Mouse (Mus musculus): ENCODE results near the gene St6galnac5. TPM values are rescaled to one million over a fixed set of nuclear protein-coding genes. Genes with fewer than 3 reads are reported as not detected.
A peak's percentile ranks its signal among the peaks of the same experiment; 100 is the strongest.

Gene St6galnac5
- polyA plus RNA-seq, 1 experiment, result 0.28 TPM

DNA sequence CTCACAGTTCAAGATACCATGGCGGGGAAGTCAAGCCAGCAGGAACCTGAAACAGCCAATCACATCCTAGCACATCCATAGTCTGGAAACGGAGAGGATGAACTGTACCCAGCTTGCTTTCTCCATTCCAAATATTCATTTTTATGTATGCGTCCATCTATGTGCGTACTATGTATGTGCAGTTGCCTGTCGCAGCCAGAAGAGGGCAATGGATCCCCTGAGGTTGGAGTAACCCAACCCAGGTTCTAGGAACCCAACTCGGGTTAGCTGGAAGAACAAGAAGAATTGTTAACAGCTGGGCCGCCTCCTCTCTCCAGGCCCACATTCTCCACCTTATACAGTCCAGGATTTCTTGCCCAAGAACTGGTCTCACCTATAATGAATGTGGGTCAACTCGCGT, 31.1 kb downstream of the St6galnac5 start:
- no peak overlapping the region; the same call in 1 of the 2 replicates for H3K27ac ChIP-seq (ENCODE audit: insufficient read depth, low read depth, low read length)
- peaks cover 3% of the 10 kb centered on the region; the same call in 1 of the 2 replicates for H3K4me1 ChIP-seq (ENCODE audit: control insufficient read depth, insufficient read depth, insufficient read length, low read length)
- H3K27me3 ChIP-seq (ENCODE audit: control insufficient read depth, insufficient read depth, low read length), result no peaks in the 10 kb centered on the region
- 91% methylated on average over 9 of the region's 9 CpGs for WGBS
- TF ChIP-seq CTCF (IDR thresholded peaks at IDR 0.05; ENCODE audit: extremely low read depth, insufficient read length, insufficient replicate concordance, low read depth, low read length), result no peak
- no peak for TF ChIP-seq POLR2A (IDR thresholded peaks at IDR 0.05; ENCODE audit: low read depth, low read length)
- no peak overlapping the region for H3K4me3 ChIP-seq (ENCODE audit: low read depth, low read length)
- H3K36me3 ChIP-seq (ENCODE audit: control insufficient read depth, insufficient read depth, low read length), result no peaks in the 10 kb centered on the region

DNA sequence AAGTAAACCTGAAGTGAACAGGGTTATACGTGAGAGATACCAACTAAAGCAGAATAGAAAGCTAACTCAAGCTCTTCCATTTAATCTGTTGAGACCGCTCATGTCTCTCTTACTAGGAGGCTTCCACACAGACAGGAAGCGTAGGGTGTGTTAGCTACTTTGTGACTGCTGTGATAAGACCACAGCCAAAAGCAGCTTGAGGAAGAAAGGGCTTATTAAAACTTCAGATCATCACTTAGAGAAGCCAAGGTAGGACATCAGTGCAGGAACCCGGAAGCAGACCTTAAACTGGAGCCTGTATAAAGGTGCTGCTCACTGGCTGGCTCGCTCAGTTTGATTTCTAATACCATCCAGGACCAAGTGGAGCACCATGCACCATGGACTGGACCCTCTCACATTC, 31.7 kb downstream of the St6galnac5 start:
- 82% methylated on average over 5 of the region's 5 CpGs for WGBS
- Histone ChIP-seq H3K36me3 (ENCODE audit: control insufficient read depth, insufficient read depth, low read length) (no peaks in the 10 kb centered on the region), H3K27me3 (ENCODE audit: control insufficient read depth, insufficient read depth, low read length) (no peaks in the 10 kb centered on the region), H3K4me3 (ENCODE audit: low read depth, low read length) (no peak overlapping the region), H3K27ac (ENCODE audit: insufficient read depth, low read depth, low read length) (no peak overlapping the region), H3K4me1 (ENCODE audit: control insufficient read depth, insufficient read depth, insufficient read length, low read length) (peaks cover 3% of the 10 kb centered on the region; the same call in 1 of the 2 replicates)
- no peak for TF ChIP-seq CTCF (IDR thresholded peaks at IDR 0.05; ENCODE audit: extremely low read depth, insufficient read length, insufficient replicate concordance, low read depth, low read length)
- TF ChIP-seq POLR2A (IDR thresholded peaks at IDR 0.05; ENCODE audit: low read depth, low read length), result no peak

DNA sequence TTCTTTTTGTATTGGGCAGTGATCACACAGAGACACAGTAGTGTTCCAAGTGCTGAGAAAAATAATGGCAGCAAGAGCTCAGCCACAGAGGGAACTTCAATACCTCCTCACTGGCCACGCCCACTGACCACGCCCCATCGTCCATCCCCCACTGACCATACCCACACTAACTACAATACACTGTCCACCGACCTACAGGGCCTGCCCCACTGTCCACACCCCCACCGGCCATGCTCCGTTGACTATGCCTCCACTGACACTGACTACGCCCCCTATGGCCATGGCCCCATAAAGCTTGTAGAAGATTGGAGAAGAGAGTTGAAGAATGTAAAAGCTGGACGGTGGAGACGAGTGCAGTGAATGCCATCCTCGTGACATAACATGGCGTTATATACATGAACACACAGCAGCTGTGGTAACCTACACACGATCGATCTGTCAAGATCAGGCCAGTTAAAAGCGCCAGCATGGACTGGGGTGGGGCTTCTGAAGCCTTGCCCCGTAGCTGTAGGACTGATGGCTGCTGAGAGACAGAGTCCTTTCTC, 32.7 kb downstream of the St6galnac5 start:
- Histone ChIP-seq H3K36me3 (ENCODE audit: control insufficient read depth, insufficient read depth, low read length) (no peaks in the 10 kb centered on the region), H3K27ac (ENCODE audit: insufficient read depth, low read depth, low read length) (no peak overlapping the region), H3K4me1 (ENCODE audit: control insufficient read depth, insufficient read depth, insufficient read length, low read length) (peaks cover 3% of the 10 kb centered on the region; the same call in 1 of the 2 replicates), H3K4me3 (ENCODE audit: low read depth, low read length) (no peak overlapping the region), H3K27me3 (ENCODE audit: control insufficient read depth, insufficient read depth, low read length) (no peaks in the 10 kb centered on the region)
- TF ChIP-seq CTCF (IDR thresholded peaks at IDR 0.05; ENCODE audit: extremely low read depth, insufficient read length, insufficient replicate concordance, low read depth, low read length) (no peak), POLR2A (IDR thresholded peaks at IDR 0.05; ENCODE audit: low read depth, low read length) (no peak)
- whole genome bisulfite sequencing, result 90% methylated on average over 15 of the region's 15 CpGs

DNA sequence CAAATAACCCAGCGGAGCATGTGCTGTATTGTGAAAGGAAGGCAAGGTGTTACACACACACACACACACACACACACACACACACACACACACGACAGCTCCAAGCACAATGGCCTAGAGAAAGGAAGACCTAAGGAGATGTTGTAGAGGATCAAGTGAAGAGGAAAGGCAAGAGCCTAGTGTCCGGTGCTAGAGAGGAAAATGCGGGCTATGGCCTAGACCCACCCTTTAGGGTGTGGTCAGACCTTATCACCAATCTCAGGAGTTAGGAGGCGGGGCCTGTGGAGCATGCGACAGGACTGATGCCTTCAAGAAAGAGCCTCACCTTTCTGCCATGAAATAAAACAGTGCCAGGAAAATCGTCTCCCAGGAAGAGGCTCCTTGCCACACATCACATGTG, 33.5 kb downstream of the St6galnac5 start:
- no peaks in the 10 kb centered on the region for H3K27me3 ChIP-seq (ENCODE audit: control insufficient read depth, insufficient read depth, low read length)
- H3K4me1 ChIP-seq (ENCODE audit: control insufficient read depth, insufficient read depth, insufficient read length, low read length), result peaks cover 3% of the 10 kb centered on the region; the same call in 1 of the 2 replicates
- no peak overlapping the region for H3K4me3 ChIP-seq (ENCODE audit: low read depth, low read length)
- no peak overlapping the region for H3K27ac ChIP-seq (ENCODE audit: insufficient read depth, low read depth, low read length)
- H3K36me3 ChIP-seq (ENCODE audit: control insufficient read depth, insufficient read depth, low read length), result no peaks in the 10 kb centered on the region
- WGBS, result 68% methylated on average over 7 of the region's 7 CpGs
- TF ChIP-seq POLR2A (IDR thresholded peaks at IDR 0.05; ENCODE audit: low read depth, low read length) (no peak), CTCF (IDR thresholded peaks at IDR 0.05; ENCODE audit: extremely low read depth, insufficient read length, insufficient replicate concordance, low read depth, low read length) (no peak)

DNA sequence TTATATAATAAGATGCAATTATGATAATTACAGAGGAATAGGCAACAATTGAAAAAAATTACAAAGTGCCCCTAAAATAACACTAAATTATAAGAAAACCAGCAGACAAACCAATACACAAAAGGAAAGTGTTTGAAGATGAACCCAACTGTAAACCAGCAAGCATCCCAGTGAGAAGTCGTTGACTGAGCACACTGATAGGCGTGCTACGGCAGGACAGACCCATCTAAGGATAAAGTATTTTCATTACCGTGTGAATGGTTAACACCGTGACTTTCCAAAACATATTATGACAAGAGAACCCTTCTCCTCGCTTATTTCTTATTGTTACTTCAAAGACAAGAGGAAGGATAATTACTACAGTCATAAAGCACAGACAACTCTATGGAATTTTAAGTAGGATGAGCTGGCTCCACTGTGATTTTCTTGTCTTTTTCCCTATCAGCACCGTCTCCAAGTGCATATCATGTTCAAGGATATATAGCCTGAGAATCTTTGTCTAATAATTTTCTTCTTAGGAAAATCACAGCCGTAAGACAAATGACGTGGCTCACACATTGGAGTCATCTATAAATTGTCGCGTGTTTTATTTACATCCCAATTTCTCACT, 34.9 kb downstream of the St6galnac5 start:
- Histone ChIP-seq H3K27me3 (ENCODE audit: control insufficient read depth, insufficient read depth, low read length) (no peaks in the 10 kb centered on the region), H3K4me3 (ENCODE audit: low read depth, low read length) (no peak overlapping the region), H3K27ac (ENCODE audit: insufficient read depth, low read depth, low read length) (no peak overlapping the region), H3K36me3 (ENCODE audit: control insufficient read depth, insufficient read depth, low read length) (no peaks in the 10 kb centered on the region), H3K4me1 (ENCODE audit: control insufficient read depth, insufficient read depth, insufficient read length, low read length) (no peaks in the 10 kb centered on the region)
- WGBS, result 88% methylated on average over 11 of the region's 11 CpGs
- TF ChIP-seq POLR2A (IDR thresholded peaks at IDR 0.05; ENCODE audit: low read depth, low read length) (no peak), CTCF (IDR thresholded peaks at IDR 0.05; ENCODE audit: extremely low read depth, insufficient read length, insufficient replicate concordance, low read depth, low read length) (no peak)

DNA sequence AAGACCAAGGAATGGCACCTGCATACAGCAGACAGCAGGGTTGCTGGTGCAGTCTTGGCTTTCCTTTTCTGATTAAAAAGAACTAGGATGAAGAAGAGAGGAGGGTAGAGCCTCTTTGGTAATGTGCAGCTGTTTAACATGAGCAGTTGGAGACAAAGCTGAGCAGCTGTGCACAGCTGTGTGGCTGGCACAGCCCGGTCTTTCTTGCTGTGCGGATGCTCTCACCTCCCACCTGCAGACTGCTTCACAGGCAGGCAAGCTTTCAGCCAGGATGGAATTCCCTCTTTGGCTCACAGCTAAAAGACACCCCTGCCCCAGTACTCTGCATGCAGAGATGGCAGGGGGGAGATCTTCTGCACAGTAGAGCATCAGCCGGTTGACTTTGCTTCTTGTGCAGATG, 37.3 kb downstream of the St6galnac5 start:
- no peak overlapping the region for H3K27ac ChIP-seq (ENCODE audit: insufficient read depth, low read depth, low read length)
- WGBS, result 88% methylated on average over 3 of the region's 3 CpGs
- H3K27me3 ChIP-seq (ENCODE audit: control insufficient read depth, insufficient read depth, low read length), result no peaks in the 10 kb centered on the region
- no peak overlapping the region for H3K4me3 ChIP-seq (ENCODE audit: low read depth, low read length)
- TF ChIP-seq POLR2A (IDR thresholded peaks at IDR 0.05; ENCODE audit: low read depth, low read length), result no peak
- no peak for TF ChIP-seq CTCF (IDR thresholded peaks at IDR 0.05; ENCODE audit: extremely low read depth, insufficient read length, insufficient replicate concordance, low read depth, low read length)
- no peaks in the 10 kb centered on the region for H3K4me1 ChIP-seq (ENCODE audit: control insufficient read depth, insufficient read depth, insufficient read length, low read length)
- H3K36me3 ChIP-seq (ENCODE audit: control insufficient read depth, insufficient read depth, low read length), result no peaks in the 10 kb centered on the region

DNA sequence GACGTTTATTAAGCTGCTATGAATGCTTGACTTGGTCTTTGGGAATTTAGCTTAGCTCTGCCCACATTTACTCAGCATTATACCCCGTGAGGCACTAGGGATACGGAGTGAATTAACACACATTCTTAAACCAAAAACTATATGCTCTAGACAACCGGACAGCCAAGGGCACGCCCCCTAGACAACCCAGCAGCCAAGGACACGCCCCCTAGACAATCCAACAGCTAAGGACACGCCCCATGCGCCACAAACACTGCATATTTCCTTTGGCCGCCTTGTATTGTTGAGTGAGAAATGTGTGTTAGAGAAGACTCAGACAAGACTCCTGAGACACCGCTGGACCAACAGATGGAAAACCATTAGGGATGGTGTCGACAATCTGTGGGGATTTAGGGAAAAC, 39.1 kb downstream of the St6galnac5 start:
- Histone ChIP-seq H3K36me3 (ENCODE audit: control insufficient read depth, insufficient read depth, low read length) (no peaks in the 10 kb centered on the region), H3K27ac (ENCODE audit: insufficient read depth, low read depth, low read length) (peak overlapping the region; percentile 27; the same call in 1 of the 2 replicates), H3K27me3 (ENCODE audit: control insufficient read depth, insufficient read depth, low read length) (no peaks in the 10 kb centered on the region), H3K4me3 (ENCODE audit: low read depth, low read length) (peak overlapping the region; percentile 9; the same call in 1 of the 2 replicates), H3K4me1 (ENCODE audit: control insufficient read depth, insufficient read depth, insufficient read length, low read length) (no peaks in the 10 kb centered on the region)
- TF ChIP-seq CTCF (IDR thresholded peaks at IDR 0.05; ENCODE audit: extremely low read depth, insufficient read length, insufficient replicate concordance, low read depth, low read length) (no peak), POLR2A (IDR thresholded peaks at IDR 0.05; ENCODE audit: low read depth, low read length) (no peak)
- WGBS, result 45% methylated on average over 11 of the region's 11 CpGs

All from small intestine, adult 2 months (tissue).